Mouse (Mus musculus) heart, postnatal 25 days (tissue): ENCODE data around the gene Tpr. TPM values are rescaled to one million over a fixed set of nuclear protein-coding genes. Genes with fewer than 3 reads are reported as not detected.

ENCODE experiments used
- DNase-seq: peaks from one replicate; pipeline ENCODE4 v3.0.0; 2022; ENCODE audit warnings: low spot score
- intact Hi-C: fragments of 180-260 bp; cut with DNase I; formaldehyde crosslinking; loops from one replicate; pipeline ENCODE4 v1.15.1; 2025
- total RNA-seq, 2 experiments: library from RNA; stranded (reverse); gene quantifications; 2 replicates each; pipeline ENCODE4 v1.2.3; 2021

Tpr gene
- total RNA-seq, 2 experiments from 2014 or later, result 118 to 124 TPM

DNA sequence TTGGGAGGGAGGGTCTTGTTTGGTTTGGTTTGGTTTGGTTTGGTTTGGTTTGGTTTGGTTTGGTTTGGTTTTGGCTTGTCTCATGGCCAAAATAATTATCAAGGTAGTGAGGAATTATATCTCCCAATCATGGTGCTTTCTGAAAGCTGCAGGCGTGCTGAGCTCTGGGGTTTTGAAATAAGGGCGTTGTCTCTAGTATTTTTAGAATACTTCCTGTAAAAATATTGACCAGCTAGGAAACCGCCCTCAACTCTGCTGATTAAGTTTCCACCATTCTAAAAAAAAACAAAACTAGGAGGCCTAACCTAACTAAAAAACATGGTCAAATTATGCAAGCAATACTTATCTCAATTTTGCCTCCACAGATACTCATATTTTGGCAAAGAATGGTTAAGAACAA lies 67.0 kb downstream of the Tpr start:
- intact Hi-C loops, result no loop called here
- DNase-seq, result no peak

DNA sequence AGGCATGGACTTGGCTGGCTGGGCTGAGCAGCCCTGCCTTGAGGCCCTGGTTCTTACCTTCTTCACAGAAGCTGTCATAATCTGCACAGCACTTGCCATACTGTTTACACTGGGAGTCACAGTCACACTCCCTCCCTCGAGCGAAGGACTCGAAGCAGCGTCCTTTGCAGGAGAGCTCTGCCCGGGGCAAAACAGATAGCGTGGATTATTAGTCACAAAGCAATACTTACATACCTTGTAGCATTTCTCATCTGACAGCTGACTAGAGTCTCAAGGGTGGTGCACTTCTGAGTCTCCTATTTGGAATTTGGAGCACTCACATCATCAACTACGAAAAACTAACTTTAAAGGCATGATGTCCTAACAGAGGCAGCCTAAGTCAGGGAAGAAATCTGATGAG lies 68.0 kb downstream of the Tpr start:
- no peak for DNase-seq
- intact Hi-C loops, result no loop called here

DNA sequence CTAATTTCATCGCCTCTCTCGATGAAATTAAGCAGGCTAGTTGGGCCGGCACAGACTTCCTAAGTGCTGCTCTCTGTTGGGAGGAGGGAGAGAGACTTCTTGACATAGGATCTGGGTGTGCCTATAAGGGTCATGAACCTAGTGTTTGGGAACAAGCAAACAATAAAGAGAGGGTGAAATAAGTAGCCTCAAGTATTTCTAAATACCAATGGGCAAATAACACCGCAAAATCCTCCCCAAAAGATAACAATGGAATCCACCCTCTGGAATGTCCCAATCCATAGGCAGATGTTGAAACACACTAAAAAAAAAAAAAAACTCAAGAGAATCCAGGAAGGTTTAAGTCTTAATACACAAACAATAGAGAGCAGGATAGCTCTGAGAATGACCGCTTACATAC lies 70.4 kb downstream of the Tpr start:
- intact Hi-C loops, result no loop called here
- DNase-seq, result no peak

DNA sequence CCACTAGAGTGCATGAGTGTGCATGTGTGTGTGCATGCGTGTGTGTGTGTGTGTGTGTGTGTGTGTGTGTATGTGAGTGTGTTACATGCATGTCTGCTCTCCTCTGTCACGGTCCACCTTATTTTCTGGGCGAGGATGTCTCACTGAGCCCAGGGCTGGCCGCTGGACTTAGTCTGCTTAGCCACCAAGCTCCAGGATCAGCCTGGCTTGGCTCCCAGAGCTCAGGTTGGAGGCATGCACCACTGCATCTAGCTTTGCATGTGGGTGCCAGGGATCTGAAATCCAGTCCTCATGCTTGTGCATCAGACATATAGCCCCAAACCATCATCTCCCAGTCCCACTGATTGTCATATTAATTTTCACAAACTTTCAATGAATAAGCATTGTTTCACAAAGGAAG lies 71.1 kb downstream of the Tpr start:
- intact Hi-C loops, result no loop called here
- no peak for DNase-seq

DNA sequence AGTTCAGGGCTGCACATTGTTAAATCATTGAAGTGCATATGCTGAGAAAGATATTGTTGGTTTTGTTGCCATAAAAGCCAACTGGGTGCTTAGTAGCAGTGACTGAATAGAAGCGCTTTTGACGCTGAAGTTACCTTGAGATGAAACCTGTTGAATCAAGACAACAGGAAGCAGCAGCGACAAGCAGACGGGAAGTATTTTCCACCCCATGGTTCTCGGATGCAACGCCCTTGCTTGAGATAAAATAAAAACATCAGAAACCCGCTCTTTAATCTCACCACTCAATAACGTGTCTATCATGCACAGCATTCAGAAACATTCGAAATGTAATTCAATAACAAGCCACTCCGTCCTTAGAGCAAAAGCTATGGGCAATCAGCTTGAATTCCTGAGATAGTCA lies 72.7 kb downstream of the Tpr start:
- intact Hi-C loops, result no loop called here
- no peak for DNase-seq

DNA sequence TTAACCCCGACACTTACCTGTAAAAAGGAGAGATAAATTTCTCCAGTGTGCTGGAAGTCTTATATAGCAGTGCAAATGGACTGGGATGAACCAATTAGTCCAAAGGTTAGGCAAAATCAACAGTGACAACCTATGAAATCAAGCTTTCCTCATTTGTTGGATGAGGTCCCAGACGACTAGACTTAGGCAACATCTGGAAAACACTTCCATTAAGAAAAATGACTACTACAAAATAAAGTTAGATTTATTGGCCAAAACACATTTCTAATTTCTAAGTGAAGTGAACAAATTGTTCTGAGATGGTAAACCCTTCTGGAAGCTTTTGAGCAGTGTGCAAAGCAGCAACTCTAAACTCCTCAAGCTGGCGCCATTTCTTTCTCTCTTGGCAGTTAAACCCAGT lies 73.5 kb downstream of the Tpr start, which contains the start of gene Prg4:
Gene Prg4, minus strand, starts transcription at position 34 of the 400 bp plus-strand sequence.
- intact Hi-C loops, result no loop called here
- no peak for DNase-seq

DNA sequence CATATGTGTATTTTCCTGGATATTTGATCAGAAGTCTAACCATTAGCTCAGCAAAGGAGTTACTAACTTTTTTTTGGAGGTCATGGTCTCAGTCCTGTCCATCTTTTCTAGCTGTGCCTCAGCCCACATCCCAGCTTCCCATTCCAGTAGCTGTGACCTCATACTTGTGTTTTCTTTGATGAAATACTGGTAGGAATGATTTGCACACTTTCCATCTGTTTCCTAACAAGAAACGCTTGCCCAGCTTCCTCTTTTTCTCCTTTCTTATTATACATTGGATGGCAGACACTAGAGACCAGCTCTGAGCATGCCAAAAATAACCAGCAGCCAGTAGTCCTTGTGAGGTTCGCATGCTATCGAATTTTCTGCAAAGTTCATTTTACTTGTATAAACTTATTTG lies 77.4 kb downstream of the Tpr start:
- no peak for DNase-seq
- intact Hi-C loops, result no loop called here

DNA sequence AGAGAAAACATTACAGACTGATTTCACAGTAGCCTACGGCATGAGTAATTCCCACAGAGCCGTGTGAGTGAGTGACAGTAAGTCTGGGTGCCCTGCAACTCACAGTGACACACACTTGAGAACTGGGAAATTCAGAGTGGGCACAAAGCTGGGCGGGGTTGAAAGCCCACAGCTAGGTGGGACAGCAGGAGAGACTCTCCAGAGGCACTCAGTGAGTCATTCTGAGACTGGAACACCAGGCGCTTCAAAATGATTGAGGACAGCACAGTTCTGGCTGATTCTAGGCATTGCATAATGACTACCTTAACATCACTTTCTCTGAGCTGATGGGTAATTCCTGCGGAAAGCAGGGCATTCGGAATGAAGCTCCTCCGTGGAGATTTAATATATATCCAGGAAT lies 79.9 kb downstream of the Tpr start:
- no peak for DNase-seq
- intact Hi-C loops, result no loop called here

DNA sequence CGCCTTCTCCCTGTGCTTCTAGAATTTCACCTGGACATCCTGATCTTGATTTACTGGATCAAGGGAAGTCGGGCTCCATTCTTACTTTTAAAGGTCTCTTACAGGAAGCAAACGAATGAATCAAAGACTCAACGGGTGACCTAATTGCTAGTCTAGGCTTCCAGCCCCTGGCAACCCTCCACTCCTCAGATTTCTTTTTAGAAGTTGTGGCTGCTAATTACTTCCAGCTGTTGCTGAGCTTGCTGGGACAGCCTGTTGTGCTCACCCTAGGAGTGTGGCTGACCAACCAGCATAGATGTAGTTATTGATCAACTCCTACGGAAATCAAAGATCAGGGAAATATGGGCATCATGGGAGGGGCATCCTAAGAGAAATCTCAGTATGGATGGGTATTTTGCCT lies 88.0 kb downstream of the Tpr start:
- intact Hi-C loops, result no loop called here
- peak; percentile 57 for DNase-seq

DNA sequence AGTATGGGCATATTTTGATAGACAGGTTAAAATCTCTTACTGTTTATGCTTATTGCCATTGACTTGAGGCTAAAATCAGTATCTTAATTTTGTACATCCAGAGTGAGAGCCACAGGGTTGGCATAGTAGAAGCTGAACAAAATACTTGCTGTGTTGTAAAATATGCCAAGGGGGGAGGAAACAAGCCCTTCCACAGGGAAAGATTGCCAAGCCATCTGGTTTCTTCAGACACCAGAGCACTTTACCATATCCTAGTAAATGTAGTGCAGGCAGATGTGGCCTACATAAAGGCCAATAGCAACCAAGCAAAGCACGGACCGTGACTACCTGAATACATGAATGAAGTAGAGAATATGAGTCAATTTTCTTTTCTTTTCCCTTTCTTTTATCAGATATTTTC lies 96.5 kb downstream of the Tpr start:
- DNase-seq, result no peak

DNA sequence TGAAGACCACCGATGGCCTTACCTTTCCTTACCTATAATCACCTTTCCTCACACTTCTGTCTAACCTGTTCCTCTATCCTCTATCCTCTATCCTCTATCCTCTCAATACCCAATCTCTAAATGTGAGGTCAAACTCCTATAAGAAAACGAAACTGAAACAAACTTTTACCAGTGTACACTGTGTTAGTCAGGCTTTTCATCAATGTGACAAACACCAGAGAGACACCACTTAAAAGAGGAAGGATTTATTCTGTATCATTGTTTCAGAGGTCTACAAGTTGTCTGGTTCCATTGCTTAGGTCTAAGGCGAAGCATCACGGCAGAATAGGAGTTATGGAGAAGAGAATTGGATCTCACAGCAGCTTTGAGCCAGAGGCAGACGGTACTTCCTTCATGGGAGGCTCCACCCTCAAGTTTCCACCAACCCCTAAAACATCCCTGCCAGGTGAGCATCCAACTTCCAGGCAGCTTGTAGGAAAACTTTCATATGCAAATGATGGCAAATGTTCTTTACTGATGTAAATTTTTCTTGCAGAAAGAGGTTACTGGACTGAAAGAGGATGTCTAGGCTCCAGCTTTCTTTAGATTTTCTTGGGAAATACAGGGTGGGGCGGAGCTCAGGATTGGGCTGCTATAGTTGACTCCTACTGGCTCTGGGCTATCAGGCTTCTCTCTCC lies 104.1 kb downstream of the Tpr start:
- no peak for DNase-seq
- intact Hi-C loops, result loop anchor here (5.0 kb wide), 1 partner anchor 49 kb away; no protein-coding TSS in a partner anchor

More for the DNA sequence above, 96.5 kb downstream of the Tpr start:
- intact Hi-C loops, result no loop called here

DNA sequence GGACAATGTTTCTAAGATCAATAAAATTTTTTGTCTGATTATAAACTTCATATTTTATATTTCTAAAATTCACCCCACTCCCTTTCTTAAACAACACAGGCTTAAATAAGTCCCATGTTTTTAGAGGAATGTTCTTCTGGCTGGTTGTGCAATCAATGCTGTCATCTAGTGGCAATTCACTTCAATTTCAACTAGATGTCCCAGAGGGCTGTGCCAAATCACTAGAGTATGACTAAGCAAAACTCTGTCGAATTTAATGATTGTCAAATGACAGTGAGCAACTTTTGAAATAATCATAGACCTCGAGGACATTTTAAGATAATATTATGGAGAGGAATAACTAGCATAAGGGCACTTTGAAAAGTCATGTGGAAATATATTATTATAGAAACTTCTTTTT lies 105.1 kb downstream of the Tpr start:
- intact Hi-C loops, result loop anchor here (5.0 kb wide), 1 partner anchor 50 kb away; no protein-coding TSS in a partner anchor
- no peak for DNase-seq

DNA sequence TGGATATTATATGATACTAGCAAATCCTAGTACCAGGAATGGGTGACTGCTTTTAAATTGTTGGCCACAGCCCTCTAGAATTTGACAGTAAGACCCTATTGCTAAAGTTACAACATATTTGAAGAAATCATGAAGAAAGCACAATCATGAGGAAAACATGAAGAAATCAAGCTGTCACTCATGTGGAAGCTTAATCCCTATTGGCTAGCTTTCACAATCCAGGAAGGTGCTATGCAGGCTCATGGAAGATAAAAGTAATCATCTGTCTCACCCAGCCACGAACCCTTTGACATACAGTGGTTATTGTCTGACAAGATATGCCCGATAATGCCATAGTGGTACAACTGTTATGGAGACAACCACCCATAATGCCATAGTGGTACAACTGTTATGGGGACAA lies 105.5 kb downstream of the Tpr start:
- intact Hi-C loops, result loop anchor here (5.0 kb wide), 1 partner anchor 51 kb away; no protein-coding TSS in a partner anchor
- DNase-seq, result no peak

Other genes with a start within 250 kb of the Tpr start
- not detected for gene Pdc, start 73.4 kb upstream of the Tpr start, total RNA-seq
- gene Odr4, start 242 bp downstream of the Tpr start, total RNA-seq, result 10 to 100 TPM; 18.4 to 19.7 TPM
- gene Prg4, start 73.3 kb downstream of the Tpr start, total RNA-seq, result 10 to 100 TPM; 10.7 to 13.1 TPM